Mouse (Mus musculus): Measurements from ENCODE around the gene Rbfox3.
A peak's percentile ranks its signal among the peaks of the same experiment; 100 is the strongest.

Rbfox3 gene

GRCm38 (mm10) chr11:118878605-118879245, 32.7 kb downstream of the Rbfox3 start:
- DNase-seq, result peak; percentile 56

DNA sequence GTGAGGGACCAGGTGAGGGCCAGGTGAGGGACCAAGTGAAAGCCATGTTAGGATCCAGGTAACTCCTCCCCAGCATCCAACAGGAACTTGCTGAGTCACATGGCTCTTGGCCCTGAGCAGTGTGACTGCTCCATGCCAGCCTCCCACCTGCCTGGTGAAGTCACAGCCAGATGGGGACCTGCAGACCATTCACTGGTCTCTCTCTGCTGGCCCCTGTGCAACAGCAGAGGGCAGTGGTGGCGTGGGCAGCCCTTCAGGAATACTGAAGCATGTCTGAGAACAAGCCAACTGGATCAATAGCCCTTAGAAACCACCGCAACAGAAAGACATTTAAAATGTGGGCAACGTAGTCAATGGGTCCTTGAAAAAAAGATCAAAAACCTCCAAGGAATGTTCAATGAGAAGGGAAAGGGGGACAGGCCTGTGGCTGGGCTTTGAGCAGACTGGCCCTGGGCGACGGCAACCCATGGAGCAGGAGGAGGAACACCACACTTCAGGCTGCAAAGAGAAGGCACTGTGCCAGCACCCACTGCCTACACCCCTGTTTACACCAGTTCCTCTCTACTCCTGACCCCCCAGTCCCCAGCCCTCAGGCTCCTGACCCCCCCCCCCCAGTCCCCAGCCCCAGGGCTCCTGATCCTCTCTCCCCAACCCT, 36.0 kb downstream of the Rbfox3 start:
- no peak for DNase-seq

DNA sequence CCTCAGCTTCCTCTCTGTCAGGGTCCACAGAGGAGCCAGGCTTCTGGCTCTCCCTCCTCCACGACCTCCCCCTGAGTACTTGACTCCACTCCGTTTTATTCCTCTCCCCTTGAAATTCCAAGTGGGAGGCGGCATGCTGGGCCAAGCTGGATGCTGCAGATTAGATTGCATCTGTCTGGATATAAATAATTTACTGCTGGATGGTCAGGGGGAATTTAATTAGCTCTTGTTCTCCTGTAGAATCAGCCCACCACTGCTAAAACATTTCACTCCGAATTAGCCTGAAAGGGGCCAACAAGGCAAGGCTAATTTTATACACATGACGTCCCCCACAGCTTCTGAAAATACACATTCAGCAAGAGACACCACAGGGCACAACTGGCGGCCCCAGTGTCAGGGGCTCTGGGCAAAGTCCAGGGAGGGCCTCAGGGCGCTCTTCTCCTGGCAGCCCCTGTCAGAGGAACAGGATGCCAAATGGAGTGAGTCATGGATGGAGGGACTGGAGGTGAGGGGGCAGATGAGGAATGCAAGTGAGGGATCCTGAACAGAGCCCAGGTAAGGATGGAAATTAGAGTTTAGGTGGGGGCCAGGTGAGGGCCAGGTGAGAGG, 36.8 kb downstream of the Rbfox3 start:
- no peak for DNase-seq

GRCm38 (mm10) chr11:118874022-118874421, 37.4 kb downstream of the Rbfox3 start:
- DNase-seq, result no peak

- no peak for DNase-seq
Observed at GRCm38 (mm10) chr11:118871527-118871926, 39.9 kb downstream of the Rbfox3 start.

- DNase-seq, result no peak
Observed at GRCm38 (mm10) chr11:118863360-118863759, 48.0 kb downstream of the Rbfox3 start.

- peak; percentile 74 for DNase-seq
Observed at GRCm38 (mm10) chr11:118861801-118862431, 49.5 kb downstream of the Rbfox3 start.

- peak; percentile 93 for DNase-seq
Observed at GRCm38 (mm10) chr11:118861246-118861645, 50.2 kb downstream of the Rbfox3 start.

GRCm38 (mm10) chr11:118860812-118861211, 50.6 kb downstream of the Rbfox3 start:
- no peak for DNase-seq

GRCm38 (mm10) chr11:118859839-118860238, 51.6 kb downstream of the Rbfox3 start:
- DNase-seq, result no peak

DNA sequence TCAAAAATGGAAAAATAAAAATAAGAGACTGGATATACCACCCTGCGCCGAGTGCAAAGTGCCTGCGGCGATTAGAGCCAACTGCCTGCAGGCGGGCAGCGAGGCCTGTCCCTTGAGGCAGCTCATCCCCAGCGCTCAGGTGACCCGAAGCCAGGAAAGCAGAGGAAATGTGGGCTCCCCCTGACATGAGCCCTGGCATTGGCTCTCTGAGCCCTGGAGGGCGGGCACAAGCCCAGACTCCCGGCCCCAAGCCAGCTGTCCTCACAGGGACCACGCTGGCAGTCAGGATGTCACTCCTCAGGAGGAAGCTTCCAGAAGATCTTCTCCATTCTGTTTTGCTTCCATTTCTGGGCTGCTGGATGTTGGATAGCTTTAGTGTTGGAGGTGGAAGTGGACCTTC, 53.1 kb downstream of the Rbfox3 start:
- DNase-seq, result peak; percentile 95

DNA sequence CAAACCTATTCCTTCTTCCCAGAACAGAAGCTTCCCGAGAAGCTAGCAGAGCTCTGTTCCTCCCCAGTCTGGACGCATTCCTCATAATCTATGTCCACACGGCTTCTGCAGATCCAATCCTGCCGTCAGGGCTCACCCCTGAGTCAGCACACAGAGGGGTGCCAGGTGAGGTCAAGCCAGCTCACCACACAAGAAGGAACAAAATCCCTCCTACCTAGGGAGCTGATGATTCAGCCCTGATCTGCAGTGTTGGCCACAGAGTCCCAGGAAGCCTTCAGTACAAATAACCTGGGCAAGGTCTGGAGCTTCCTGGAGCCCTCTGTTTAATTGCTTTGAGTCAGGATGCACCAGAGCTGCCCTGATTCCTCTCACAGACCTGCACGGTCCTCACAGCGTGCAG, 60.0 kb downstream of the Rbfox3 start:
- DNase-seq, result peak; percentile 78

DNA sequence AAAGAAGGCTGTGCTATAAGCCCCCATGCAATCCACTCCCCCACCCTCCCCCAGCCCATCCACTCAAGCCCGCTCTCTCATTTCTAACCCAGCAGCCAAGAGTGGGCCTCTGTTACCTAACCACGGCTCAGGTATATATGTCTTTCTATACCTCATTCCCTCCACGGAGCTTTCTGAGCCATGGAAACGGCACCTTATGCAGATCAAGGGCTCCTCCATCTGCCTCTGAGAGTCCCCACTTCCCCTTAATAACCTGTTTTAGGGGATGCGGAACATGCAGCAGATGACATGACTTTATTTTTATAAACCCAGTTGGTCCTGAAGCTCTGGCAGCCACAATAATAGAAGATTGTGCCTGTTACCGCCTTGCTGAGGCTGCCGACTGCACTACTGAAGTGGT, 63.4 kb downstream of the Rbfox3 start:
- DNase-seq, result no peak

DNA sequence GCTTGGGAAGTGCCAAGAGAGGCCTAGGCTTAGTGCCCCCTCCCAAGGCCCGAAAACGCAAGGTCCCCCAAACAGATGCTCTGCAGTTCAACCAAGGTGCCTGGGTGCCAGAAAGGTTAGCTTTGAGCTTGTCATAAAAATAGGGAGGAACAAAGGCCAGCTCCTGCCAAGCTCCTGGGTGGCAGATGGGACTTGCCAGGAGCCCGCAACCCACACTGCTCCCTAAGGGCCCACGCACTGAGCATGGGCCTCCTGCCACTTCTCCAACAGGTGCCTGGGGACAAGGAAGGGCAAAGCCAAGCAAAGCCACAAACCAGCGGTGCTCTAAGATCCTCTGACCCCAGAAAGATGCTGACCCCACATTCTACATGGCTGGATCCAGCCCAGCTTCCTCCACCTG, 70.4 kb downstream of the Rbfox3 start:
- peak; percentile 69 for DNase-seq

GRCm38 (mm10) chr11:118838167-118838566, 73.2 kb downstream of the Rbfox3 start:
- no peak for DNase-seq

GRCm38 (mm10) chr11:118836889-118837288, 74.5 kb downstream of the Rbfox3 start:
- peak; percentile 92 for DNase-seq

DNA sequence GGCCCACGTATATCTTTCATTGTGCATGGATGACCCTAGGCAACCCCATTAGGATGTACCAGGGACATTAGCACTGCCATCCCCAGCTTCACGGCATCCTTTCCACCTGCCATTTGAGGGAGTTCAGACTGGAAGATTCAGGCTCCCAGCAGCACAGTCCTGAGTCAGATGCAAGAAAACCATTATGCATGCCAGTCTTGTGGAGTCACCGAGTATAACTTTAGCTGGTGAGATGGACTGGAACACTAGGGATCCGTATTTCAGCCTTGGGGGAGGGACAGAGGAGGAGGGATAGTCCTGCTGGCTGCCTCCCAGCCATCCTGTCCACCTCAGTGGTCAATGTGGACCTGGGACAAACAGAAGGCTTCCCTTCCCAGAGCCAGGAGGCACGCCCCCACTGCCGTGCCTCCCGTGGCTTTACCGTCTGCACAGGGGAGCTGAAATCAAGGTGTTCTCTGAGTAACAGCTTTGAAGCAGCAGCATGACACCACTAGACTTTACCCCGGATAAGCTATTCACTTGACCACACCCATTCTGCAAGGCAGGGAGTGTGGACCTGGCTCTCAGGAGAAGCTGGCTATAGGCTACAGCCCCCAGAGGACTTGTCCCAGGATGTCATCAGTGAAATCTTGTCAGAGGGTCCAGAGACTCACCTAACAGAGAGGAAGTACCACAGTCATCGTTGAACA, 78.5 kb downstream of the Rbfox3 start:
- peak; percentile 98 for DNase-seq

GRCm38 (mm10) chr11:118831730-118832129, 79.7 kb downstream of the Rbfox3 start:
- DNase-seq, result peak; percentile 85

GRCm38 (mm10) chr11:118825280-118826094, 85.9 kb downstream of the Rbfox3 start:
- DNase-seq, result peak; percentile 50

- no peak for DNase-seq
Observed at GRCm38 (mm10) chr11:118821353-118821752, 90.0 kb downstream of the Rbfox3 start.

DNA sequence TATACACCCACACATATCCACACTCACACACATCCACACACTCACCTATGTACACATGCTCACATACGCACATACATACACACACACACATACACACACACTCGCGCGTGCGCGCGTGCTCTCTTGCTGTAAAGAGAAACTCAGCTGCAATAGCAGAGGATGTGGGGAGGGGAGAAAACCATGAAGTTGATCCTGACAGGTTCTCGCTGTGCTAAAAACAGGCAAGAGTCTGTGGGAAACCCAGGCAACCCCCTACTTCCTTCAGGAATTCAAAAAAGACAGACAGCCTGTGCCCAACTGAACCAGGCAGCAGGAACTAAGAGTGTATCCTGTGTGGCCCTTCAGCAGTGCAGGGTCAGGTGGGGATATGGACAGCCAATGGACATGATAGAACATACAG, 92.9 kb downstream of the Rbfox3 start:
- no peak for DNase-seq

GRCm38 (mm10) chr11:118815118-118815517, 96.3 kb downstream of the Rbfox3 start:
- DNase-seq, result no peak

Measured in cerebellum, adult 11-12 months (tissue).